Mouse (Mus musculus) E14TG2a.4 (cell line): ENCODE results near the gene Smcr8.

ENCODE experiments used
- CTCF ChIP-seq: conservative IDR thresholded peaks from 2 replicates; pipeline ENCODE4 v1.5.1; 2014; ENCODE audit warnings: low read length
- NANOG ChIP-seq: IDR thresholded peaks from 2 replicates; pipeline ENCODE4 v1.6.1; 2014; ENCODE audit warnings: borderline replicate concordance, low read length, mixed read lengths
- POU5F1 ChIP-seq: IDR thresholded peaks from 2 replicates; pipeline ENCODE4 v1.6.1; 2014; ENCODE audit warnings: low read length, borderline replicate concordance

DNA sequence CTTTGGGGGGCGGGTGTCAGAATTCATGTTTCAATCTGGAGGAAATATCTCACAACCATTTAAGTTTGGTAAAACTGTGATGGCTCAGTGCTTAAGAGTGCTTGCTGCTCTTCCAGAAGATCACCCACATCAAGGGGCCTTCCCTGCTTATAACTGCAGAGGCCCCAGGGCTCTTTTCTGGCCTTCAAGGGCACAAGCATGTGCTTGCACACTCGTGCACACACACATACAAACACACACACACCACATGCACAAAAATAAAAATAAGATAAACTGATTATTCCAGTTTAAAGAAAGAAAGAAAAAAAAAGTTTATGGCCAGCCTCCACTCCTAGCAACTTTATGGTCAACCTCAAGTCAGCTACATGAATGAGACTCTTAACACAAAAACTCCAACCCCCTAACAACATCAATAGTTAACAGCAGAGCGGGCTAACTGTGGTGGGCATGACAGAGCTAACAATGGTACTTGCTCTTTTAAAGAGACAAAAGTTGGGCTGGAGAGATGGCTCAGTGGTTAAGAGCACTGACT is 3.1 kb upstream of the Smcr8 start:
- TF ChIP-seq CTCF (no peak), POU5F1 (no peak), NANOG (no peak)
